Mouse (Mus musculus): ENCODE measurements around the gene Snx10. TPM values are rescaled to one million over a fixed set of nuclear protein-coding genes. Genes with fewer than 3 reads are reported as not detected.
A peak's percentile ranks its signal among the peaks of the same experiment; 100 is the strongest.

The Snx10 gene
- total and polyA plus RNA-seq, 2 experiments from 2014 or later: 10.9 to 13.5 TPM

DNA sequence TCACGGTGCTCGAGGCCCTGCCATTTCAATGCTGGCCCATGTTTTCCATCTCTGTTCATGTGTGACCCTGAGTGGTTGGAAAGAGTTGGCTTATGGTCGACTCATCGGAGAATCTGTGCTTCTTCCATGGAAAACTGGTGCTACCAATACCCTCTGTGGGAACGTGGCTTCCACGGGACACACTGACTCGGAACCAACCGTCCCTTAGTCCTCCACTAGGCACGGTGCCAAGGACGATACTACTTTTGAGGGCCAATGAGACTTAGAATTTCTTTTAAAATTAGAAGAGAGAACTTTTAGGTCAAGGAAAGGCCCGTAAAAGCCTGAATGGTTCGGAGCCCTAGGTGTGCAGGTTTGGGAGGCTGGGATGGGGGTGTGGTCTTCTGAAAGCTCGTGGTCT is 50.4 kb downstream of the Snx10 start:
- no peak for DNase-seq (ENCODE audit: low spot score)
- WGBS: 86% methylated on average over 13 of the region's 13 CpGs
- Histone ChIP-seq H3K27ac (ENCODE audit: low read depth) (no peak overlapping the region), H3K36me3 (replicated peaks; ENCODE audit: control insufficient read depth, insufficient read depth, low read length) (no peaks in the 10 kb centered on the region), H3K4me1 (ENCODE audit: control insufficient read depth, insufficient read depth) (no peaks in the 10 kb centered on the region), H3K4me2 (ENCODE audit: low read depth, low read length) (no peak overlapping the region), H3K4me3 (ENCODE audit: low read depth, low read length) (no peak overlapping the region), H3K9ac (replicated peaks; ENCODE audit: low read depth, low read length) (no peak overlapping the region), H3K27me3 (ENCODE audit: control insufficient read depth, insufficient read depth, low read length) (no peaks in the 10 kb centered on the region), H3K9me3 (replicated peaks; ENCODE audit: control insufficient read depth, low read length) (no peaks in the 10 kb centered on the region)
- no peak for ATAC-seq (ENCODE audit: insufficient read depth, low read depth)
- TF ChIP-seq EP300 (IDR thresholded peaks at IDR 0.05; ENCODE audit: low read depth): no peak
- TF ChIP-seq CTCF (IDR thresholded peaks at IDR 0.05; ENCODE audit: low read depth): no peak

DNA sequence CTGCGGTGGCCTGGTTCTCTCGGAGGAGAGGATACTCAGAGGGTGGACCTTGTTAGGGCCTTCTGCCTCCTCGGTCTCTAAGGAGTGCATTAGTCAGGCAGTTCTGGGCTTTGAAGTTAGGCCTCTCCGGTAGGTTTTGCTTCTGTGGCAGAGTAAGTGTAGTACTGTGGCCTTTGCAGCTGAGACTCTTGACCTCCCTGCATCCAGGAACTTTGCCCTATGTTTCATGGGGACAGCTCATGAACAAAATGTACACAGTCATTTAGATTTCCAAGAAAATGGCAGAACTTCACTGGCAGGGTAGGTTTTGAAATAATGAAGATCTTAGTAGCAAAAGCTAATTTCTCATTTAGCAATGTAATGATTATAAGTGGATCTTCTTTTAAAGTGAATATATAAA is 54.7 kb downstream of the Snx10 start:
- Histone ChIP-seq H3K4me2 (ENCODE audit: low read depth, low read length) (no peak overlapping the region), H3K27me3 (ENCODE audit: control insufficient read depth, insufficient read depth, low read length) (no peaks in the 10 kb centered on the region), H3K4me3 (ENCODE audit: low read depth, low read length) (no peak overlapping the region), H3K9ac (replicated peaks; ENCODE audit: low read depth, low read length) (no peak overlapping the region), H3K36me3 (replicated peaks; ENCODE audit: control insufficient read depth, insufficient read depth, low read length) (no peaks in the 10 kb centered on the region), H3K4me1 (ENCODE audit: control insufficient read depth, insufficient read depth) (no peaks in the 10 kb centered on the region), H3K27ac (ENCODE audit: low read depth) (no peak overlapping the region), H3K9me3 (replicated peaks; ENCODE audit: control insufficient read depth, low read length) (no peaks in the 10 kb centered on the region)
- DNase-seq (ENCODE audit: low spot score) (no peak), ATAC-seq (ENCODE audit: insufficient read depth, low read depth) (no peak)
- TF ChIP-seq EP300 (IDR thresholded peaks at IDR 0.05; ENCODE audit: low read depth): no peak
- TF ChIP-seq CTCF (IDR thresholded peaks at IDR 0.05; ENCODE audit: low read depth): no peak
- 72% methylated on average over 4 of the region's 4 CpGs for WGBS

DNA sequence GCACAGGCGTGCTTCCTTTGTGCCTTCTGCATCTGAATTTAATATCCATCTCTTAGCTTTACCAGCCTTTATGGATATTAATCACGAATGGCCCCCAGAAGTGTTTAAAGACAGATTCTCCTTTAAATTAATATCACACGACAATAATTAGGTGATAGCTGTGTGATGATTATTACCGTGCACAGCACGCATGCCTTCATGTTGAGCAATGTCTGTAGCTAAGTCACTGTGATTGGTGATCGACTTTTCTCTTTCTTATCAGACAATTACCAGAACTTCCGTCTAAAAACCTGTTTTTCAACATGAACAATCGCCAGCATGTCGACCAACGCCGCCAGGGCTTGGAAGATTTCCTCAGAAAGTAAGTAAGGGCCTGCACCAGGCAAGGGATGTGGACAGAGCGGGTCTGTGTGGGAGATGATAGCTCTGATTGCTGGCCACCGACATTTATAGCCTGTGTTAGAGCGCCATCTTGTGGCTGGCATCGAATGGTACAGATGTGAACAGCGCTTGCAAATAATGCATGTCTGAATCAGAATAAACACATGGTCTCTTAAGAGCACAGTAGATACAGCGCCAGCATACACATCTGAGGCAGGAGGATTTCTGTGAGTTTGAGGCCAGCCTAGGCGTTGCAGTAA is 56.5 kb downstream of the Snx10 start:
- TF ChIP-seq CTCF (IDR thresholded peaks at IDR 0.05; ENCODE audit: low read depth): peak; percentile 89
- TF ChIP-seq EP300 (IDR thresholded peaks at IDR 0.05; ENCODE audit: low read depth): no peak
- Histone ChIP-seq H3K4me3 (ENCODE audit: low read depth, low read length) (no peak overlapping the region), H3K4me1 (ENCODE audit: control insufficient read depth, insufficient read depth) (no peaks in the 10 kb centered on the region), H3K9ac (replicated peaks; ENCODE audit: low read depth, low read length) (no peak overlapping the region), H3K27ac (ENCODE audit: low read depth) (no peak overlapping the region), H3K4me2 (ENCODE audit: low read depth, low read length) (no peak overlapping the region), H3K36me3 (replicated peaks; ENCODE audit: control insufficient read depth, insufficient read depth, low read length) (no peaks in the 10 kb centered on the region), H3K27me3 (ENCODE audit: control insufficient read depth, insufficient read depth, low read length) (no peaks in the 10 kb centered on the region), H3K9me3 (replicated peaks; ENCODE audit: control insufficient read depth, low read length) (no peaks in the 10 kb centered on the region)
- peak; percentile 73 for ATAC-seq (ENCODE audit: insufficient read depth, low read depth)
- DNase-seq (ENCODE audit: low spot score): peak; percentile 81
- 26% methylated on average over 18 of the region's 18 CpGs for WGBS

DNA sequence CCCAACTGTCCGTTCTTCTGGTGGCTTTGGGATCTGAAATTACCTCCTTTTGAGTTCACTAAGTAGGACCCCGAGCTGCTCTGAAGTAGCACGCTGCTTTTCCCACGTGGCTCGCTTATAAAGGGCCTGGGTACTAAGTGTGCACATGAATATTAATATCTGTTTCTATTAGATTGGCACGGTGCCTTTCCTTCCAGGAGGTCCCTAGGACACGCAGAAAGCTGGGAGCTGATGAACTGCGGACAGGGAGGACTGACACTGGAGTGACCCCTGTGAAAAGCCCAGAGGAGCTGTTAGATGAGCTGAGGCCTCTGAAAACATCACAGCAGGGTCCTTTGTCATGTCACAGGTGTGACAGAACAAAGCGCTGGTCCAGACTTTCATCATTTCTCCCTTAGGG is 57.7 kb downstream of the Snx10 start:
- DNase-seq (ENCODE audit: low spot score) (no peak), ATAC-seq (ENCODE audit: insufficient read depth, low read depth) (no peak)
- no peaks in the 10 kb centered on the region for H3K9me3 ChIP-seq (replicated peaks; ENCODE audit: control insufficient read depth, low read length)
- no peak overlapping the region for H3K27ac ChIP-seq (ENCODE audit: low read depth)
- no peaks in the 10 kb centered on the region for H3K4me1 ChIP-seq (ENCODE audit: control insufficient read depth, insufficient read depth)
- no peak for TF ChIP-seq CTCF (IDR thresholded peaks at IDR 0.05; ENCODE audit: low read depth)
- TF ChIP-seq EP300 (IDR thresholded peaks at IDR 0.05; ENCODE audit: low read depth): no peak
- H3K27me3 ChIP-seq (ENCODE audit: control insufficient read depth, insufficient read depth, low read length): no peaks in the 10 kb centered on the region
- no peak overlapping the region for H3K4me3 ChIP-seq (ENCODE audit: low read depth, low read length)
- no peak overlapping the region for H3K4me2 ChIP-seq (ENCODE audit: low read depth, low read length)
- H3K36me3 ChIP-seq (replicated peaks; ENCODE audit: control insufficient read depth, insufficient read depth, low read length): no peaks in the 10 kb centered on the region
- 77% methylated on average over 9 of the region's 9 CpGs for WGBS
- no peak overlapping the region for H3K9ac ChIP-seq (replicated peaks; ENCODE audit: low read depth, low read length)

DNA sequence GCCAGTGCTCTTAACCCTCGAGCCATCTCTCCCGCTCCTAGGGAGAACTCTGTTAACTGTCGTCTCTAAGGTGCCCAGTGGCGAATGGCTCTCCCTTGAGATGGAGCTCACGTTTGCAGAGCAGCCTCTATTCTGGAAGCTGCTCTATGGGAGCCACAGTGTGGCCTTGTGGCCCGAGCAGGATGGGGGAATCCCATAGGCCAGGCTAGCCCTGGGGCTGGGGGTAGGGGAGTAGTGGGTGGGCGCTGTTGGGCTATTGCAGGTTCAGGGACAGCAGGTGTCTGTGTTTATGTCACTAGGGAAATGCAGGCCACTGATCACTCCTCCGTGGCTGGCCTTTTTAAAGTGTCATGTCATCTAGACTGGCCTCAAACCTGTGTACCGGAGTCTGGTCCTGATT is 58.4 kb downstream of the Snx10 start:
- DNase-seq (ENCODE audit: low spot score): no peak
- Histone ChIP-seq H3K4me1 (ENCODE audit: control insufficient read depth, insufficient read depth) (no peaks in the 10 kb centered on the region), H3K4me3 (ENCODE audit: low read depth, low read length) (no peak overlapping the region), H3K4me2 (ENCODE audit: low read depth, low read length) (no peak overlapping the region), H3K27ac (ENCODE audit: low read depth) (no peak overlapping the region), H3K9me3 (replicated peaks; ENCODE audit: control insufficient read depth, low read length) (no peaks in the 10 kb centered on the region), H3K36me3 (replicated peaks; ENCODE audit: control insufficient read depth, insufficient read depth, low read length) (no peaks in the 10 kb centered on the region), H3K9ac (replicated peaks; ENCODE audit: low read depth, low read length) (no peak overlapping the region), H3K27me3 (ENCODE audit: control insufficient read depth, insufficient read depth, low read length) (no peaks in the 10 kb centered on the region)
- TF ChIP-seq EP300 (IDR thresholded peaks at IDR 0.05; ENCODE audit: low read depth) (no peak), CTCF (IDR thresholded peaks at IDR 0.05; ENCODE audit: low read depth) (no peak)
- 90% methylated on average over 9 of the region's 9 CpGs for WGBS
- no peak for ATAC-seq (ENCODE audit: insufficient read depth, low read depth)

DNA sequence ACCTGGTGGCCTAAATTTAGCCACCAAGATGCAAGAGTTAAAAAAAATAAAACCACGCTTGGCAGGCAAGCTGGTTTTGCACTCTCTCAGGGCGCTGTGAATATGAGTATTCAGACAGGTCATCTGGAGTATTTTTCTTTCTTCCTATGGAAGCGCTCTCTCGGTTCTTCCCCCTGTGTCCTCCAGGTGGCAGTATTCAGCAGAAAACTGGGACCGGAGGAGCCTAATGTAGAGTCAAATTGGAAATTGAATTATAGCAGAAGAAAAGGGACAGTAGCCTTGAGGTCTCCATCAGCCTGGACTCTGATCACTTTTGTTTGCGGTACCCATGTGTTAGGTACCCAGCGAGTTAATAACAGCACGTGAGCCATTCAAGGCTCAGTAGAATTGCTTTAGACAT is 62.3 kb downstream of the Snx10 start:
- ATAC-seq (ENCODE audit: insufficient read depth, low read depth): peak; percentile 53; the same call in 1 of the 2 replicates
- Histone ChIP-seq H3K4me1 (ENCODE audit: control insufficient read depth, insufficient read depth) (no peaks in the 10 kb centered on the region), H3K9ac (replicated peaks; ENCODE audit: low read depth, low read length) (no peak overlapping the region), H3K27me3 (ENCODE audit: control insufficient read depth, insufficient read depth, low read length) (no peaks in the 10 kb centered on the region), H3K4me2 (ENCODE audit: low read depth, low read length) (no peak overlapping the region), H3K4me3 (ENCODE audit: low read depth, low read length) (no peak overlapping the region), H3K9me3 (replicated peaks; ENCODE audit: control insufficient read depth, low read length) (no peaks in the 10 kb centered on the region), H3K36me3 (replicated peaks; ENCODE audit: control insufficient read depth, insufficient read depth, low read length) (peaks cover 5% of the 10 kb centered on the region; the same call in 1 of the 2 replicates), H3K27ac (ENCODE audit: low read depth) (no peak overlapping the region)
- peak; percentile 70 for DNase-seq (ENCODE audit: low spot score)
- 22% methylated on average over 8 of the region's 8 CpGs for WGBS
- TF ChIP-seq EP300 (IDR thresholded peaks at IDR 0.05; ENCODE audit: low read depth) (no peak), CTCF (IDR thresholded peaks at IDR 0.05; ENCODE audit: low read depth) (peak; percentile 86)
